Mouse (Mus musculus): ENCODE data around the gene Atf3.

Atf3 gene

DNA sequence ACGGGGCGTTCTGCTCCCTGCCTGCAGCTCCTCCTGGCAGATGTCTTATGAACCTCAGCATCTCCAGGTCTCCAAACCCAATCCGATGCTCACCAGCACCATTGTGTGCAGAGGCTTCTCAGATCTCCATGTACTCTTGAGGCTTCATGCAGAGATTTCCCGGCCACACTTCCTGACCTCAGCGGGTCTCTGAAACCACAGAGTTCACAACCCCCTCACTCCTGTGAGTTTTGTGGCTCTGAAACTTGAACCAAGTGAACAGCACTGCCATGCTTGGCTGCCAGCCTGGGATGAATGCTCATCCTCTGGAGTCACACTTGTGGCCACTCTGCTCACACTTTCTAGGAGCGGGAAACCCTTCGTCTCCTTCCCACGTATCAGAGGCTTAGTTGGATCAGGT is 76.9 kb downstream of the Atf3 start:
- no peak for DNase-seq

DNA sequence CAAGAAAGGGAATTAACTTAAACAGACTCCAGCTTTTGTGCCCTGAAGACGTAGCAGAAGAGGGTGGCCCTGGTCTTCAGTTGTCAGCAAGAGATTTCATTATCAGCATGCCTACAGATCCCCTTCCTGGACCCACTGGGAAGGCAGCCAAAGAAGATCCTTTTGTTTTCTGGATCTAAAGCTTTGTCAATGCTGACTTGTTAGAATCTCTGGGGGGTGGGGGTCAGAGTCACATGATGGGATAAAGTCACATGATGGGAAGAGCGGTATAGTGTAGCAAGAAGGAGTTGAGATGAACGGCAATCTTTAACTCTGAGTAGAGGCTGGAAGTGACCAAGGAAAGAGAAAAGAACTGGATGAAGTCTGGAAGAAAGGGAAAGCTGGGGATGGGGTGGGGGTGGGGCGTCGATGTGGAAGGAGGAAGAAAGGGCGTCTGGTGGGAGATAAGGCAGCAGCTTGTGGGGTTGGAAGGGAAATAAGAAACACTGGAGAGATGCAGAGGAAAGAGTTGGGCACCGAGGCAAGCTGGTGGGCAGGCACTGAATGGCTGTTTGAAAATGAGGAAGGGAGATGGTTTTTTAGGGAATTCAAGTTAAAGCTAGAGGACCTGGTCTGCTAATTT is 78.9 kb downstream of the Atf3 start:
- DNase-seq = no peak

DNA sequence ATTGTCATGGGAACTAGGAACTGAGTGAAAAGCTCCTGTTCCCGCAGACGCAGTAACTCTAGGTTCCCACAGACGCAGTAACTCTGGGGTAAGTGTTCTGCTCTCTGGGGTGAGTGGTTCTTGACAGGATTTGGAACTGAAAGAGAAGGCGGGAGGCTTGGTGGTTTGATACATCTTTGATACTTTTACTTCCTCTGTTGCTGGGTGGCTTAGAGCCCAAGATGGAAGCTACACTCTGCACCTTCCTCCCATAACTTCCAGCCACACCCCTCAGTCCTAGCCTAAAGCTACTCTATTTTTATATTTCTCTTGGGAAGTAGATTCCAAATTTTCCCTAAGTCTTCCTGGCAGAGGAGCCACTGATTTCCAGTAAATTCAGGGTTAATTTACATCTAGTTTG is 79.4 kb downstream of the Atf3 start:
- DNase-seq = no peak

DNA sequence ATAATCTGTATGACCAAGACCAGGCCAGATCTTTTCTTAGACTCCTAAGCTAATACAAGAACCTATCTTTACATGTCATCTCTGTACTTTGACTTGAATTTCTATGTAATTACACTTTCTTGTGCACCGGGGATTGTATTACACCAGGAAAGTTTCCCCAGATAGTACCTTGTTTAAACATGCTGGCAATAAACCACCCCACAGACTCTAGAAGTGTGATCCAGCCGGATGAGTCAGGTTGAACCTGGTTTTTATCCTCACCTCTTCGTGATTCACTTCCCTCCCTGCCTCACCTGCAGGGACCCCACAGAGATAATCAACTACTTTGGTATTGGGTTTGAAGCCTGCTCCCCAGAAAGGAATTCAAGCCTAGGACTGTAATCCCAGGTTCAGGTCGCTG is 82.4 kb downstream of the Atf3 start:
- no peak for DNase-seq

DNA sequence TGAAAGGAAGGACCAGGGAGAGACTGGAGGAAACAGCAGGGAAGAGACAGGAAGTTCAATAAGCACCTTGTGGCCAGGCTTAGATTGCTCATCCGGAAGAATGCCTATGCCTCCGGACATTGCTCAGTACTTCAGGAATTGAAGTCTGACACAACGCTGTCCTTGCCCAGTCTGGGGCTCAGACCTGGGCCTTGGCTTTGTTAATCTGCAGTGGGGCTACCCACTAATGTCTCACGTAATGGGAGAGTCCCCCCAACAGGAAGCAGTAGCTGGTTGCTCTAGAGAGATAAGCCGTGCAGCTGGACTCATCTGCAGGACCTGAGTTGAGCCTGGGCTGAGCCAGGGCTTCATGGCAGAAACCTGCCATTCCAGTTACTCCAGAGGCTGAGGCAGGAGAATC is 84.9 kb downstream of the Atf3 start:
- DNase-seq = no peak

DNA sequence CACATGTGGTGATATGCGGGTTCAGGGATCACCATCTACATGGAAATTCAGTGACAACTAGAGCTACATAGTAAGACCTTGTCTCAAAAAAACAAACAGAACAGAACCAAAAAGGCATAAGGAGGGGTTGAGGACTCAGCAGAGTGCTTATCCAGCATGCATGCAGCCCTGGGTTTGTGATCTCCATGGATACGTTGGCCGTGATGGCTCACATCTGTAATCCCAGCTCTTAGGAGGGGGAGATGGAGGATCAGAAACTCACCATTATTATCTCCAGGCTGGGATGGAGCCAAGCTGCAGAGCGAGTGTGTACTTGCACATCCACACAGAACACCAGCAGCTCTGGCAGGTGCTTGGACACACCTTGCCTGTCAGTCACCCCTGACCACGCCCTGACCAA is 85.6 kb downstream of the Atf3 start:
- DNase-seq = no peak

DNA sequence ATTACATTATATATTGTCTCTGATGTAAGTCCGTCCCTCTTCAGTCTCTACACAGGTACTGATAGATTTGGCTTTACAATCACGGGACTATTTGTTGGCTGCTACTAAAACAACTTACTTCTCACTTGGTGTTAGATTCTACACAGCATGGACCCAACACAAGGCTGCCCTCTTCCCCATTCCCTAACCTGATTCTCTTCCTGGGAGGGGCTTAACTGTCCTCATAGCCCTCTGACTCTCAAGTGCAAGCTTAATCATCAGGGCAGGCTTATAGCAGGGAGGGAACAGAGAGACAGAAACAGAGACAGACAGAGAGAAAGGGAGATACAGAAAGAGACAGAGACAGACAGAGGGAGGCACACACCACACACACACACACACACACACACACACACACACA is 86.1 kb downstream of the Atf3 start:
- DNase-seq = no peak

DNA sequence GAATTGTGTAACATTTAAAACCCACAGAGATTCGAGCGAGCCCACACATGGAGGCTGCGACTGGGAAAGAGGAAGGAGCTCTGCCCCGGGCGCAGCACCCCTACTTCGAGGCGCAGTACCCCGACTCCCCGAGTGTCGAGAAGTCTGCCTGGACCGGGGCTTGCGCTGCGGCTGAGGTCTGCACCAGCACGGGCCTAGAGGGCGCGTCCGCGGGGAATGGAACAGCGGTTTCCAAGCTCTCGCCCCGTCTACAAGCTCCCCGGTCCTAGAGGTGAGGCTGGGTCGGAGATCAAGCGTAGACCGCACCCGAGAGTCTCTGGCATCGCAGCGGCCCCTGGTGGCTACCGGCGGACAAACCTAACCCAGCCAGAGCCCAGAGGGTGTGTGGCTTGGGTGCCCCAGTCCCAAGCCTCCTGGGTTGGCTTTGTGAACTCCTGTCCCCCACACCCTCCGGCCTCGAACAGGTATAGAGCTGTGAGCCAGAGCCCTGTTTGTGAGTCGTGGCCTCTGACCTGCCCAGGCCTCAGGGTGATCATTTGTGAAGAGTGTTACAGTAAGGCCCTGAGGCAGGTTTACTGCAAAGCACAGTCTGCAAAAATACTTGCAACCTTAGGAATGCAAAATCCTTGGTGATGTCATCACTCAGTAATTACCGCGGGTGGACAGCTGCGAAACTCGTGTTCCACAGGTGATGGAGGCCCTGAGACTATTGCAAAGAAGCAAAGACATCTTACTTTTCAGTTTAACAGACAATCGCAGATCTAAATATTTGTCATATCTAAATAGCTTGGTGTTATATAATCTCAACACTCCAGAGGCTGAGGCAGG is 91.8 kb downstream of the Atf3 start:
- DNase-seq = peak; percentile 77

DNA sequence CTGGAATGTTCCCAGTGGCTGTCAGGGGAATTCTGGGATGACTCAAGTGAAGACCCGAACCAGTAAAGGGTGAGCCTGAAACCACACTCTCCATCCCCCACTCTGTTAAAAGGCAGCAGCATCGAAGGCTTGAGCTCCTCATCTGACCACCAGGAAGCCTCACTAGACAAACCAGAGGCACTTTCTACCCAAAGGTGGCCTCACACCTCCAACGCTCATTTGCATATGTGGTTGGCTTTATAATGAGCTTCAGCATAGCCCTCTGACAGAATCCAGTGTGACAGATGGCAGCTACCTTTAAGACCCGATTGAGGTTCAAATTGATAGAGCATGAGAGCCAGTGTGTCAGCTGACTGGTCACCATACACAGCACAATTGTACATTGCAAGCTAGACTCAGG is 93.6 kb downstream of the Atf3 start:
- no peak for DNase-seq

DNA sequence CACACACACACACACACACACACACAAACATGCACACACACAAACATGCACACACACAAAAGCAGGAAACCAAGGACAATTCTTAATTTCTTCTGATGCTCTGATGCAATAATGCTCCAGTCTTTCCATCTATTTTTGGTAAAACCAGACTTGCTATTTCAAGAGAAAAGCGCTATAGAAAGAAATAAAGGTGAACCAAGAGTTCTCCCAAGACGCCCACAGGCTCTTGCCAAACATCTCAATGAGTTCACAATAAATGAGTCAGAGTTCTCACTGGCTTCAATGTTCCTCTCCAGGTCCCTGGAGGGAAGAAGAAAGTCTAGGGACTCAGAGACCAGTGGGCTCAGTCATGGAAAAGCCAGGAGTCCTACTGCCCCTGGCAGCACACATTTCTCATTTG is 94.1 kb downstream of the Atf3 start:
- no peak for DNase-seq

DNA sequence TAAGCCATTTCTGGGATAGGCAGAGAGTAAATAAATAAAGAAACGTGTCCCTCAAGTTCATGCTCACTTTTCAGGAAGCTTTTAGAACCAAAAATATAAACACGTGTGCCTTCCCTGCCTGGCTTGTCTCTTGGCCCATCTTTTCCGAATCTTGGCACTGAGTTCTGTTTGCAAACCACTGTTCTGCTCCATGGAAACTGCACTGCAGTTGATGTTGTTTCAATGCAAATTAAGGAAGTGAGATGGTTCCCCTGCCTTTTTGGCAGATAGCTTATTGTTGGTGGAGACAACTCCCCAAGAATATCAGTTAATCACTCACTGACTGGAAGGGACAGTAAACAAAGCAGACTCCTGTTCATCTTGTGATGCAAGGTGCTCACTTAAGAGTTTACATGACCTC is 95.1 kb downstream of the Atf3 start:
- no peak for DNase-seq
